Mouse (Mus musculus) C2C12 (cell line): ENCODE results near the gene Gdpd5. TPM values are rescaled to one million over a fixed set of nuclear protein-coding genes. Genes with fewer than 3 reads are reported as not detected.

Experiments
- H3K27me3 ChIP-seq: one replicate; pipeline ENCODE4 v1.6.1; 2011; ENCODE audit not compliant: control insufficient read depth, insufficient read depth, insufficient read length
- H3K36me3 ChIP-seq: one replicate; pipeline ENCODE4 v1.6.1; 2011; ENCODE audit not compliant: control insufficient read depth, insufficient read depth
- H3K4me3 ChIP-seq: one replicate; pipeline ENCODE4 v1.5.1; 2011; ENCODE audit warnings: mild to moderate bottlenecking, control low read depth; ENCODE audit not compliant: poor library complexity, insufficient read depth, severe bottlenecking
- H3K79me2 ChIP-seq: one replicate; pipeline ENCODE4 v1.6.1; 2011; ENCODE audit not compliant: control insufficient read depth, insufficient read depth
- H3K79me3 ChIP-seq: one replicate; pipeline ENCODE4 v1.6.1; 2011; ENCODE audit warnings: low read depth, control low read depth
- H3ac ChIP-seq: one replicate; pipeline ENCODE3; 2011; ENCODE audit warnings: low read depth; ENCODE audit not compliant: control insufficient read depth, insufficient read length
- CEBPB ChIP-seq: IDR thresholded peaks from one replicate; pipeline ENCODE4 v1.6.1; 2011; ENCODE audit warnings: low read depth, mild to moderate bottlenecking, control low read depth, moderate library complexity
- CTCF ChIP-seq: IDR thresholded peaks from one replicate; pipeline ENCODE4 v1.5.1; 2011; ENCODE audit not compliant: control insufficient read depth, insufficient read depth, insufficient read length
- FOSL1 ChIP-seq: IDR thresholded peaks from one replicate; pipeline ENCODE4 v1.8.0; 2011; ENCODE audit warnings: mild to moderate bottlenecking, low read length; ENCODE audit not compliant: poor library complexity, insufficient read depth, severe bottlenecking
- MAX ChIP-seq: IDR thresholded peaks from one replicate; pipeline ENCODE4 v1.6.1; 2011; ENCODE audit warnings: mild to moderate bottlenecking, control low read depth
- MYOD1 ChIP-seq: IDR thresholded peaks from one replicate; pipeline ENCODE4 v1.6.1; 2011; ENCODE audit warnings: low read depth; ENCODE audit not compliant: control insufficient read depth, insufficient read length
- MYOG ChIP-seq: IDR thresholded peaks from one replicate; pipeline ENCODE4 v1.6.1; 2011; ENCODE audit not compliant: control insufficient read depth, insufficient read length; ENCODE audit errors: extremely low read depth
- USF1 ChIP-seq: IDR thresholded peaks from one replicate; pipeline ENCODE4 v1.6.1; 2011; ENCODE audit warnings: low read depth, mild to moderate bottlenecking, control low read depth, moderate library complexity
- polyA plus RNA-seq: library from polyadenylated mRNA; unstranded; fragments of >200 nt; fragmentation: generic; extraction: Trizol; gene quantifications from one replicate; pipeline ENCODE4 v1.2.1, GENCODE M21; 2012; ENCODE audit warnings: missing spikeins

The Gdpd5 gene
- polyA plus RNA-seq, 1 experiment, result 3.6 TPM

GRCm38 (mm10) chr7:99419311-99419710 is 38.1 kb downstream of the Gdpd5 start:
- H3K79me2 ChIP-seq, result no peaks in the 10 kb centered on the region
- no peak overlapping the region for H3ac ChIP-seq
- TF ChIP-seq MAX, result no peak
- no peak for TF ChIP-seq CTCF
- no peak for TF ChIP-seq USF1
- no peak for TF ChIP-seq MYOG
- no peak for TF ChIP-seq FOSL1
- TF ChIP-seq MYOD1, result no peak
- no peak for TF ChIP-seq CEBPB
- H3K79me3 ChIP-seq, result no peaks in the 10 kb centered on the region
- no peaks in the 10 kb centered on the region for H3K36me3 ChIP-seq
- H3K27me3 ChIP-seq, result no peaks in the 10 kb centered on the region
- H3K4me3 ChIP-seq, result no peak overlapping the region

GRCm38 (mm10) chr7:99421006-99421405 is 39.8 kb downstream of the Gdpd5 start:
- H3K36me3 ChIP-seq, result no peaks in the 10 kb centered on the region
- H3ac ChIP-seq, result no peak overlapping the region
- no peaks in the 10 kb centered on the region for H3K79me3 ChIP-seq
- H3K4me3 ChIP-seq, result no peak overlapping the region
- H3K79me2 ChIP-seq, result no peaks in the 10 kb centered on the region
- no peaks in the 10 kb centered on the region for H3K27me3 ChIP-seq
- TF ChIP-seq USF1, result no peak
- no peak for TF ChIP-seq CTCF
- TF ChIP-seq MAX, result no peak
- no peak for TF ChIP-seq MYOG
- no peak for TF ChIP-seq CEBPB
- no peak for TF ChIP-seq FOSL1
- no peak for TF ChIP-seq MYOD1

GRCm38 (mm10) chr7:99424538-99425155 is 43.4 kb downstream of the Gdpd5 start:
- no peaks in the 10 kb centered on the region for H3K27me3 ChIP-seq
- TF ChIP-seq MYOD1 (no peak), FOSL1 (no peak), CTCF (no peak), CEBPB (no peak), USF1 (no peak), MYOG (no peak), MAX (no peak)
- H3K4me3 ChIP-seq, result no peak overlapping the region
- H3K36me3 ChIP-seq, result no peaks in the 10 kb centered on the region
- no peaks in the 10 kb centered on the region for H3K79me2 ChIP-seq
- H3K79me3 ChIP-seq, result no peaks in the 10 kb centered on the region
- H3ac ChIP-seq, result no peak overlapping the region

- TF ChIP-seq CTCF, result no peak
- Histone ChIP-seq H3K79me3 (no peaks in the 10 kb centered on the region), H3K4me3 (no peak overlapping the region), H3K27me3 (no peaks in the 10 kb centered on the region), H3K36me3 (no peaks in the 10 kb centered on the region), H3K79me2 (no peaks in the 10 kb centered on the region), H3ac (no peak overlapping the region)
These were observed 44.5 kb downstream of the Gdpd5 start for GRCm38 (mm10) chr7:99425706-99426105.

- Histone ChIP-seq H3K79me3 (no peaks in the 10 kb centered on the region), H3ac (no peak overlapping the region), H3K36me3 (no peaks in the 10 kb centered on the region), H3K27me3 (no peaks in the 10 kb centered on the region), H3K79me2 (no peaks in the 10 kb centered on the region), H3K4me3 (no peak overlapping the region)
- TF ChIP-seq MYOG, result no peak
- no peak for TF ChIP-seq FOSL1
- TF ChIP-seq CEBPB, result no peak
- no peak for TF ChIP-seq MAX
- TF ChIP-seq MYOD1, result no peak
- no peak for TF ChIP-seq USF1
- TF ChIP-seq CTCF, result no peak
These were observed 45.8 kb downstream of the Gdpd5 start for GRCm38 (mm10) chr7:99427031-99427430.

GRCm38 (mm10) chr7:99427987-99428386 is 46.8 kb downstream of the Gdpd5 start:
- H3K79me2 ChIP-seq, result no peaks in the 10 kb centered on the region
- TF ChIP-seq CEBPB (no peak), USF1 (no peak), CTCF (no peak), FOSL1 (no peak), MYOD1 (no peak), MAX (no peak), MYOG (no peak)
- no peak overlapping the region for H3K4me3 ChIP-seq

More at GRCm38 (mm10) chr7:99427987-99428386, 46.8 kb downstream of the Gdpd5 start:
- Histone ChIP-seq H3K36me3 (no peaks in the 10 kb centered on the region), H3ac (no peak overlapping the region), H3K27me3 (no peaks in the 10 kb centered on the region), H3K79me3 (no peaks in the 10 kb centered on the region)
